ENCODE assay signal across 8 mouse cellular contexts in genomic region chr3:107334202-107334934, GRCm38 (mm10). TPM values are rescaled to one million over a fixed set of nuclear protein-coding genes. Genes with fewer than 3 reads are reported as not detected.
DNase-seq lines count a peak whose midpoint lies in the region; ATAC-seq lines count a peak whose summit lies in the region.

No protein-coding gene starts in this region.

- H3K9ac ChIP-seq in embryonic facial prominence, embryonic 13.5 days, result peak overlapping the region; percentile 94
- peak overlapping the region; percentile 86 for H3K9ac ChIP-seq in intestine, embryonic 16.5 days (ENCODE audit: low read depth, low read length)
- peak overlapping the region; percentile 75 for H3K9ac ChIP-seq in neural tube, embryonic 15.5 days (replicated peaks)

- peak overlapping the region; percentile 97 for H3K4me3 ChIP-seq in megakaryocyte, embryonic 14.5 days (replicated peaks)
- peak overlapping the region; percentile 94 for H3K4me3 ChIP-seq in embryonic facial prominence, embryonic 13.5 days
- peak overlapping the region; percentile 77 for H3K4me3 ChIP-seq in intestine, embryonic 16.5 days (ENCODE audit: low read length)
- peak overlapping the region; percentile 90 for H3K4me3 ChIP-seq in neural tube, embryonic 15.5 days (replicated peaks)

- peak overlapping the region; percentile 95 for H3K27ac ChIP-seq in embryonic facial prominence, embryonic 13.5 days
- peak overlapping the region; percentile 98 for H3K27ac ChIP-seq in intestine, embryonic 16.5 days (ENCODE audit: low read length)
- H3K27ac ChIP-seq in neural tube, embryonic 15.5 days (replicated peaks), result peak overlapping the region; percentile 93

- no peaks in the 10 kb centered on the region for H3K27me3 ChIP-seq in megakaryocyte, embryonic 14.5 days (replicated peaks)
- H3K27me3 ChIP-seq in embryonic facial prominence, embryonic 13.5 days, result no peaks in the 10 kb centered on the region
- no peaks in the 10 kb centered on the region for H3K27me3 ChIP-seq in intestine, embryonic 16.5 days (replicated peaks; ENCODE audit: control insufficient read depth, insufficient read depth, low read length)
- no peaks in the 10 kb centered on the region for H3K27me3 ChIP-seq in neural tube, embryonic 15.5 days (replicated peaks)

- H3K4me1 ChIP-seq in megakaryocyte, embryonic 14.5 days, result peaks cover 32% of the 10 kb centered on the region
- H3K4me1 ChIP-seq in embryonic facial prominence, embryonic 13.5 days, result peaks cover 24% of the 10 kb centered on the region
- H3K4me1 ChIP-seq in intestine, embryonic 16.5 days (ENCODE audit: control insufficient read depth, insufficient read depth, low read length), result peaks cover 19% of the 10 kb centered on the region
- H3K4me1 ChIP-seq in neural tube, embryonic 15.5 days, result peaks cover 31% of the 10 kb centered on the region

- no peak for ATAC-seq in megakaryocyte, adult 5-6 weeks (ENCODE audit: poor library complexity, severe bottlenecking)
- ATAC-seq in embryonic facial prominence, embryonic 13.5 days (ENCODE audit: insufficient number of reproducible peaks, insufficient read depth, low FRiP score, low TSS enrichment, low read depth), result no peak
- ATAC-seq in intestine, embryonic 16.5 days, result no peak
- no peak for ATAC-seq in neural tube, embryonic 15.5 days (ENCODE audit: low FRiP score)

- peaks cover 19% of the 10 kb centered on the region for H3K36me3 ChIP-seq in megakaryocyte, embryonic 14.5 days (replicated peaks; ENCODE audit: low read length)
- H3K36me3 ChIP-seq in embryonic facial prominence, embryonic 13.5 days, result peaks cover 16% of the 10 kb centered on the region
- peaks cover 7% of the 10 kb centered on the region; the same call in 1 of the 2 replicates for H3K36me3 ChIP-seq in intestine, embryonic 16.5 days (ENCODE audit: control insufficient read depth, insufficient read depth, low read length)
- peaks cover 13% of the 10 kb centered on the region for H3K36me3 ChIP-seq in neural tube, embryonic 15.5 days

- H3K4me2 ChIP-seq in embryonic facial prominence, embryonic 13.5 days, result peak overlapping the region; percentile 77
- H3K4me2 ChIP-seq in intestine, embryonic 16.5 days (ENCODE audit: low read depth, low read length), result peak overlapping the region; percentile 75
- H3K4me2 ChIP-seq in neural tube, embryonic 15.5 days, result peak overlapping the region; percentile 74

- no peaks in the 10 kb centered on the region for H3K9me3 ChIP-seq in megakaryocyte, embryonic 14.5 days
- H3K9me3 ChIP-seq in embryonic facial prominence, embryonic 13.5 days, result no peaks in the 10 kb centered on the region
- H3K9me3 ChIP-seq in intestine, embryonic 16.5 days (ENCODE audit: control insufficient read depth, low read length), result no peaks in the 10 kb centered on the region
- no peaks in the 10 kb centered on the region for H3K9me3 ChIP-seq in neural tube, embryonic 15.5 days (replicated peaks)

- no peak for DNase-seq in lung, postnatal 14 days
- DNase-seq in thymus, postnatal 36 days, result no peak
- no peak for DNase-seq in layer of hippocampus, adult 8-10 months (ENCODE audit: low spot score in 2 of 2)

- WGBS in embryonic facial prominence, embryonic 13.5 days, result 11% methylated on average over 12 of the region's 12 CpGs
- WGBS in intestine, embryonic 16.5 days, result 10% methylated on average over 12 of the region's 12 CpGs
- 11% methylated on average over 12 of the region's 12 CpGs for WGBS in neural tube, embryonic 15.5 days

RNA-seq across cellular contexts. Expression of gene Rbm15, which starts 0.9 kb away (rescaled TPM):
- 0.38 and 1.3 TPM in 2 replicates for polyA plus RNA-seq in megakaryocyte, embryonic 14.5 days (2012; ENCODE audit: insufficient read depth, low replicate concordance)
- total RNA-seq in megakaryocyte, adult 5-6 weeks (2015), result 38.8 and 40.8 TPM in 2 replicates
- 28.6 and 31.3 TPM in 2 replicates for total RNA-seq in megakaryocyte, adult 5-6 weeks (2017)
- polyA plus RNA-seq in embryonic facial prominence, embryonic 13.5 days (2015; fragmentation: Nextera tagmentation; extraction: Ambion mirVana), result 15.5 and 15.8 TPM in 2 replicates
- polyA plus RNA-seq in intestine, embryonic 16.5 days (2015; fragmentation: Nextera tagmentation; extraction: Ambion mirVana), result 11.1 and 11.5 TPM in 2 replicates
- polyA plus RNA-seq in neural tube, embryonic 15.5 days (2015; fragmentation: Nextera tagmentation; extraction: Ambion mirVana), result 6.3 and 8.1 TPM in 2 replicates
- 10 to 100 TPM; 26.1 to 29.9 (median 28.4) TPM for total RNA-seq in layer of hippocampus, adult 8-10 months (2022)

RNA-seq across cellular contexts. Expression of gene Slc16a4, which starts 43.3 kb away (rescaled TPM):
- polyA plus RNA-seq in megakaryocyte, embryonic 14.5 days (2012; ENCODE audit: insufficient read depth, low replicate concordance), result not detected in 2 replicates
- 0.07 and 0.36 TPM in 2 replicates for total RNA-seq in megakaryocyte, adult 5-6 weeks (2015)
- 0.18 TPM in 1 of 2 replicates, not detected in the other for total RNA-seq in megakaryocyte, adult 5-6 weeks (2017)
- polyA plus RNA-seq in embryonic facial prominence, embryonic 13.5 days (2015; fragmentation: Nextera tagmentation; extraction: Ambion mirVana), result 3.6 and 5.3 TPM in 2 replicates
- 1.5 and 1.7 TPM in 2 replicates for polyA plus RNA-seq in intestine, embryonic 16.5 days (2015; fragmentation: Nextera tagmentation; extraction: Ambion mirVana)
- polyA plus RNA-seq in neural tube, embryonic 15.5 days (2015; fragmentation: Nextera tagmentation; extraction: Ambion mirVana), result 1.6 and 2.1 TPM in 2 replicates
- total RNA-seq in layer of hippocampus, adult 8-10 months (2022), result 1 to 10 TPM in 3 of 4 experiments, under 1 TPM in 1; 0.62 to 1.6 (median 1.1) TPM

RNA-seq across cellular contexts. Expression of gene Lamtor5, which starts 55.7 kb away (rescaled TPM):
- polyA plus RNA-seq in megakaryocyte, embryonic 14.5 days (2012; ENCODE audit: insufficient read depth, low replicate concordance), result 7.0 and 33.7 TPM in 2 replicates
- total RNA-seq in megakaryocyte, adult 5-6 weeks (2015), result 194 and 214 TPM in 2 replicates
- total RNA-seq in megakaryocyte, adult 5-6 weeks (2017), result 72.6 and 72.9 TPM in 2 replicates
- polyA plus RNA-seq in embryonic facial prominence, embryonic 13.5 days (2015; fragmentation: Nextera tagmentation; extraction: Ambion mirVana), result 194 and 201 TPM in 2 replicates
- polyA plus RNA-seq in intestine, embryonic 16.5 days (2015; fragmentation: Nextera tagmentation; extraction: Ambion mirVana), result 208 and 217 TPM in 2 replicates
- polyA plus RNA-seq in neural tube, embryonic 15.5 days (2015; fragmentation: Nextera tagmentation; extraction: Ambion mirVana), result 197 and 198 TPM in 2 replicates
- total RNA-seq in layer of hippocampus, adult 8-10 months (2022), result 10 to 100 TPM; 59.9 to 73.1 (median 66.1) TPM
